ENCODE assay signal across 32 mouse cellular contexts in the genomic region with DNA sequence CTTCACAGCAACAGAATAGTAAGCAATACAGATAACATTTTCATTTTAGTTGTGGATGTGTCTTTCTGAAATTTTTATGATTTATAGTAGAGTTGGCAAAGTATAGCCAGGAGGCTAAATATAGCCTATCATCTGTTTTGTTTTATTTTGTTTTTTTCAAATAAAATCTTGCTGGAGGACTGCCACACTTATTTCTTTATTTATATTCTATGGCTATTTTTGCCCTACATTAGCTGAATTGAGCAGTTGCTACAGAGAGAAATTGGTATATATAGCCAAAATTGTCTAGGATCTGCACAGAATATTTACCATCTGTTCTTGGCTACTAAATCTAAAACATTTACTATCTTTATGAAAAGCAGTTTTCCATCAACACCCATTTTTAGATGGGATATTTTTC.
DNase-seq lines count a peak whose midpoint lies in the region; ATAC-seq and TF ChIP-seq lines count a peak whose summit lies in the region.
"Had no signal": no experiment of that assay in that cellular context is flagged by ENCODE, and none has a peak within 500 bp of the region (broad histone marks: within the 10 kb centered on the region; RNA-seq: fewer than 3 reads in every experiment).

No protein-coding gene starts in this region.

- no peak overlapping the region for H3K27ac ChIP-seq in forebrain, embryonic 14.5 days (ENCODE audit: low read depth, low read length)
- no peak overlapping the region for H3K27ac ChIP-seq in forebrain, embryonic 12.5 days
- no peak overlapping the region for H3K27ac ChIP-seq in kidney, postnatal 0 days
- no peak overlapping the region for H3K27ac ChIP-seq in lung, embryonic 15.5 days
- H3K27ac ChIP-seq: embryonic facial prominence, embryonic 10.5 days; embryonic facial prominence, embryonic 13.5 days; forebrain, embryonic 10.5 days; heart, adult 2 months; heart, embryonic 10.5 days; heart, embryonic 13.5 days; hindbrain, embryonic 14.5 days; hindbrain, postnatal 0 days had no signal

- H3K27me3 ChIP-seq in forebrain, embryonic 14.5 days (replicated peaks; ENCODE audit: control insufficient read depth, insufficient read depth, low read length) = no peaks in the 10 kb centered on the region
- no peaks in the 10 kb centered on the region for H3K27me3 ChIP-seq in forebrain, embryonic 12.5 days
- no peaks in the 10 kb centered on the region for H3K27me3 ChIP-seq in kidney, postnatal 0 days (ENCODE audit: insufficient read depth, low read length)
- H3K27me3 ChIP-seq in lung, embryonic 15.5 days = no peaks in the 10 kb centered on the region
- H3K27me3 ChIP-seq: embryonic facial prominence, embryonic 13.5 days; heart, embryonic 13.5 days had no signal

- peak; percentile 42 for DNase-seq in forebrain, embryonic 14.5 days (ENCODE audit: low spot score)
- peak; percentile 12 for DNase-seq in kidney, postnatal 0 days (ENCODE audit: low spot score)
- DNase-seq in kidney, postnatal 10 days = no peak
- no peak for DNase-seq in lung, postnatal 36 days
- peak; percentile 20 for DNase-seq in brain, embryonic 18.5 days (ENCODE audit: low read depth, low spot score)
- DNase-seq: adrenal gland, adult 2 months; adrenal gland, postnatal 25 days; cerebellum, adult 11-12 months; cerebellum, adult 8-10 months; cerebellum, postnatal 10 days; cerebellum, postnatal 36 days; embryo, embryonic 11 days; gastrocnemius, postnatal 10 days; gastrocnemius, postnatal 36 days; heart, adult 2 months; heart, postnatal 14 days; heart, postnatal 4 days had no signal

- no peaks in the 10 kb centered on the region for H3K36me3 ChIP-seq in forebrain, embryonic 14.5 days (ENCODE audit: control insufficient read depth, insufficient read depth, low read length)
- no peaks in the 10 kb centered on the region for H3K36me3 ChIP-seq in forebrain, embryonic 12.5 days (replicated peaks)
- no peaks in the 10 kb centered on the region for H3K36me3 ChIP-seq in kidney, postnatal 0 days (ENCODE audit: insufficient read depth, low read length)
- H3K36me3 ChIP-seq in lung, embryonic 15.5 days = no peaks in the 10 kb centered on the region
- H3K36me3 ChIP-seq: embryonic facial prominence, embryonic 10.5 days; embryonic facial prominence, embryonic 13.5 days; forebrain, embryonic 10.5 days; G1E; heart, embryonic 10.5 days; heart, embryonic 13.5 days had no signal

- no peaks in the 10 kb centered on the region for H3K4me1 ChIP-seq in forebrain, embryonic 14.5 days (ENCODE audit: control insufficient read depth, insufficient read depth, low read length)
- H3K4me1 ChIP-seq in forebrain, embryonic 12.5 days = no peaks in the 10 kb centered on the region
- H3K4me1 ChIP-seq in kidney, postnatal 0 days (replicated peaks; ENCODE audit: insufficient read depth, low read length) = no peaks in the 10 kb centered on the region
- no peaks in the 10 kb centered on the region for H3K4me1 ChIP-seq in lung, embryonic 15.5 days
- H3K4me1 ChIP-seq: embryonic facial prominence, embryonic 10.5 days; embryonic facial prominence, embryonic 13.5 days; forebrain, embryonic 10.5 days; heart, embryonic 10.5 days; heart, embryonic 13.5 days had no signal

- ATAC-seq in forebrain, embryonic 14.5 days = no peak
- ATAC-seq in forebrain, embryonic 12.5 days (ENCODE audit: low FRiP score) = no peak
- no peak for ATAC-seq in kidney, postnatal 0 days (replicated peaks; ENCODE audit: low FRiP score, low read depth)
- ATAC-seq in lung, embryonic 15.5 days (ENCODE audit: borderline replicate concordance, extremely low read depth, low FRiP score, low TSS enrichment) = peak; percentile 72; the same call in 1 of the 2 replicates
- ATAC-seq in CD4-positive, CD25-positive, alpha-beta regulatory T cell, adult 4 months = no peak
- ATAC-seq: hindbrain, postnatal 0 days; inflammation-experienced regulatory T-cells, adult 6 months; intestine, embryonic 16.5 days; Patski had no signal

- no peak overlapping the region for H3K4me2 ChIP-seq in forebrain, embryonic 14.5 days (ENCODE audit: low read length)
- H3K4me2 ChIP-seq in forebrain, embryonic 12.5 days = no peak overlapping the region
- H3K4me2 ChIP-seq in kidney, postnatal 0 days (ENCODE audit: low read length) = no peak overlapping the region
- H3K4me2 ChIP-seq in lung, embryonic 15.5 days = no peak overlapping the region
- H3K4me2 ChIP-seq: embryonic facial prominence, embryonic 13.5 days; heart, embryonic 13.5 days; hindbrain, embryonic 14.5 days had no signal

- H3K4me3 ChIP-seq in forebrain, embryonic 14.5 days (ENCODE audit: low read depth, low read length) = no peak overlapping the region
- H3K4me3 ChIP-seq in forebrain, embryonic 12.5 days (replicated peaks) = no peak overlapping the region
- no peak overlapping the region for H3K4me3 ChIP-seq in kidney, postnatal 0 days (replicated peaks; ENCODE audit: low read depth, low read length)
- no peak overlapping the region for H3K4me3 ChIP-seq in lung, embryonic 15.5 days
- H3K4me3 ChIP-seq: embryonic facial prominence, embryonic 10.5 days; embryonic facial prominence, embryonic 13.5 days; erythroblast, embryonic 14.5 days; forebrain, embryonic 10.5 days; heart, adult 2 months; heart, embryonic 10.5 days; heart, embryonic 13.5 days had no signal

- H3K9me3 ChIP-seq in forebrain, embryonic 14.5 days (replicated peaks; ENCODE audit: control insufficient read depth, low read length) = no peaks in the 10 kb centered on the region; the same call in 1 of the 2 replicates
- H3K9me3 ChIP-seq in forebrain, embryonic 12.5 days = no peaks in the 10 kb centered on the region
- H3K9me3 ChIP-seq in kidney, postnatal 0 days (replicated peaks; ENCODE audit: low read length) = no peaks in the 10 kb centered on the region
- no peaks in the 10 kb centered on the region for H3K9me3 ChIP-seq in lung, embryonic 15.5 days
- H3K9me3 ChIP-seq: embryonic facial prominence, embryonic 10.5 days; embryonic facial prominence, embryonic 13.5 days; forebrain, embryonic 10.5 days; G1E; heart, embryonic 10.5 days had no signal

- no peak overlapping the region for H3K9ac ChIP-seq in forebrain, embryonic 14.5 days (ENCODE audit: low read length)
- H3K9ac ChIP-seq in forebrain, embryonic 12.5 days = no peak overlapping the region
- H3K9ac ChIP-seq in kidney, postnatal 0 days (ENCODE audit: low read depth, low read length) = no peak overlapping the region
- H3K9ac ChIP-seq in lung, embryonic 15.5 days = no peak overlapping the region
- H3K9ac ChIP-seq: embryonic facial prominence, embryonic 13.5 days; heart, embryonic 13.5 days; hindbrain, embryonic 14.5 days had no signal

- no peak for TF ChIP-seq CTCF in kidney, postnatal 0 days (IDR thresholded peaks at IDR 0.05; ENCODE audit: low read depth)

Comparison
In these comparisons a context has a peak if more than half of its experiments do, and no peak if none do; other contexts are left out.
1. DNase-seq: peak in forebrain, embryonic 14.5 days (single experiment), kidney, postnatal 0 days (single experiment) and brain, embryonic 18.5 days (single experiment); none in kidney, postnatal 10 days (single experiment) and lung, postnatal 36 days (single experiment).